Comparison of ENCODE assay signal across 24 mouse cellular contexts in genomic region chr4:108116466-108116865, GRCm38 (mm10). TPM values are rescaled to one million over a fixed set of nuclear protein-coding genes. Genes with fewer than 3 reads are reported as not detected.
"Had no signal": no experiment of that assay in that cellular context is flagged by ENCODE, and none has a peak within 500 bp of the region (broad histone marks: within the 10 kb centered on the region; RNA-seq: fewer than 3 reads in every experiment).

No protein-coding gene starts in this region.

- H3K4me2 ChIP-seq: kidney, embryonic 15.5 days; limb, embryonic 12.5 days; limb, embryonic 15.5 days; liver, embryonic 15.5 days; lung, embryonic 14.5 days; midbrain, embryonic 12.5 days; neural tube, embryonic 12.5 days; neural tube, embryonic 15.5 days had no signal

- ATAC-seq: lung, postnatal 0 days had no signal

- H3K4me1 ChIP-seq: limb, embryonic 12.5 days; midbrain, embryonic 12.5 days; neural tube, embryonic 12.5 days; neural tube, embryonic 15.5 days had no signal

- H3K4me3 ChIP-seq: kidney, embryonic 15.5 days; left cerebral cortex, adult 2 months; limb, embryonic 12.5 days; limb, embryonic 15.5 days; liver, embryonic 15.5 days; midbrain, embryonic 12.5 days; neural tube, embryonic 12.5 days; neural tube, embryonic 15.5 days had no signal

- H3K9me3 ChIP-seq: kidney, embryonic 15.5 days; limb, embryonic 12.5 days; limb, embryonic 15.5 days; liver, embryonic 15.5 days; midbrain, embryonic 12.5 days; neural tube, embryonic 12.5 days; neural tube, embryonic 15.5 days had no signal

- H3K27me3 ChIP-seq: kidney, embryonic 15.5 days; limb, embryonic 12.5 days; limb, embryonic 15.5 days; liver, embryonic 15.5 days; midbrain, embryonic 12.5 days; neural tube, embryonic 12.5 days; neural tube, embryonic 15.5 days had no signal

- H3K36me3 ChIP-seq: limb, embryonic 15.5 days had no signal

- H3K27ac ChIP-seq: kidney, embryonic 15.5 days; left cerebral cortex, adult 2 months; limb, embryonic 12.5 days; limb, embryonic 15.5 days; liver, embryonic 15.5 days; macrophage; midbrain, embryonic 12.5 days; neural tube, embryonic 12.5 days; neural tube, embryonic 15.5 days; stomach, postnatal 0 days had no signal

- DNase-seq: kidney, adult 11 months; kidney, adult 8-10 months; kidney, postnatal 10 days; kidney, postnatal 36 days; layer of hippocampus, postnatal 36 days; lung, embryonic 14.5 days; right cerebral cortex, adult 18-20 months; right cerebral cortex, postnatal 14 days; right cerebral cortex, postnatal 4 days; thymus, adult 2 months; thymus, postnatal 14 days; thymus, postnatal 4 days had no signal

- H3K9ac ChIP-seq: kidney, embryonic 15.5 days; limb, embryonic 12.5 days; limb, embryonic 15.5 days; liver, embryonic 15.5 days; lung, embryonic 14.5 days; midbrain, embryonic 12.5 days; neural tube, embryonic 12.5 days; neural tube, embryonic 15.5 days had no signal

RNA-seq across cellular contexts. Expression of gene Podn, which starts 20.2 kb away (rescaled TPM):
- total RNA-seq: megakaryocyte, adult 5-6 weeks had no signal
- polyA plus RNA-seq: macrophage had no signal

RNA-seq across cellular contexts. Expression of gene Echdc2, which starts 48.8 kb away (rescaled TPM):
- polyA plus RNA-seq: macrophage had no signal
